Mouse (Mus musculus) kidney, postnatal 4 days (tissue): ENCODE measurements around the gene Zfr2.

Experiments used
- DNase-seq, 2 experiments: peaks; one replicate each; pipeline ENCODE4 v3.0.0; 2021; ENCODE audit warnings: mixed read lengths in 2 of 2

The Zfr2 gene

DNA sequence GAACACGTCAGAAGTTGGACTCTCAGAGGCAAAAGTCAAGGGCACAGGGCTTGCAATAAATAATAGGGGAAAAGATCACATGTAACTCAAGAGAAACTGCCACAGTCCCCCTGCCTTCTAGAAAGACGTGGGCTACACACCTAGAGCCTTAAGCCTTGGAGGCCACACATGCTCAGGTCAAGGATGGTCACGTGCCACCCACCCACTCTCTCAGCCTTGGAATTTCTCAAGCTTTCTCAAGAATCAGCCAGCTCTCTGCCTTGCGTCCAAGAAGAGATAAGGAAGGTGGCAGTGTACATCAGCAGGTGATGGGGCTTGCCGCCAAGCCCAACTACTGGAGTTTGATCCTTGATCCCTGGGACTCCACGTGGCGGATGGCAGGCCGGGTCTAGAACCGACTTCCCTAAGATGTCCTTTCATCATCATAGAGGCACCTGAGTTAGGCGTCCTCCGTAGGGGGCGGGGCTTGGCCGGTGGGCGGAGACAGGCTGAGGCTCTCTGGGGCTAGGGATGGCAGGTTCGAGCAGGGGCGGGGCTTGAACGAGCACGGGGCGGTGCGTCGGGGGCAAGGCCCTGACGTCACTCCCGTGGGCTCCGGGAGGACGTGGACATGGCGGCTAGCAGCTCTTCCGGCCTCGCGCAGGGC, at the start of gene Zfr2:
Zfr2 (plus strand) TSS at position 576 of the 646 bp plus-strand sequence.
- DNase-seq = peak; percentile 95 to 97

DNA sequence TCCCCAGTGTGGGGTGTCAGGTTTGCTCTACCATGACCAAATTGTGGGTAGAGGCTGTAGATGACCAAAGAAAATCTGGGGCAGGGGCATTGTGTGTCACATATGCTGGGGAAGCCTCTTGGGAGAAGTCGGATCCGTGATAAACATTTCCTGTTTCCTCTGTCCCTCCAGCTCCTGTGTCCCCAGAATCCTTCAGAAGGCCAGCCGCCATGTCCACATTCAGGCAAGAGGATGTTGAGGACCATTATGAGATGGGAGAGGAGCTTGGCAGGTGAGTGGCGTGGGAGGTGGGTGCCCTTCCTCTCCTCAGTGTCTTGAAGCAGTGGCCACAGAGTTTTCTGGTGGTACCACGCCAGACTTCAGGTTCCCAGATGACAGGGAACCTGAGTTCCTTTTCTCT, 49.1 kb upstream of the Zfr2 start, which contains the start of gene 4930442H23Rik:
4930442H23Rik (minus strand) TSS at position 45 of the 400 bp plus-strand sequence.
- no peak for DNase-seq

DNA sequence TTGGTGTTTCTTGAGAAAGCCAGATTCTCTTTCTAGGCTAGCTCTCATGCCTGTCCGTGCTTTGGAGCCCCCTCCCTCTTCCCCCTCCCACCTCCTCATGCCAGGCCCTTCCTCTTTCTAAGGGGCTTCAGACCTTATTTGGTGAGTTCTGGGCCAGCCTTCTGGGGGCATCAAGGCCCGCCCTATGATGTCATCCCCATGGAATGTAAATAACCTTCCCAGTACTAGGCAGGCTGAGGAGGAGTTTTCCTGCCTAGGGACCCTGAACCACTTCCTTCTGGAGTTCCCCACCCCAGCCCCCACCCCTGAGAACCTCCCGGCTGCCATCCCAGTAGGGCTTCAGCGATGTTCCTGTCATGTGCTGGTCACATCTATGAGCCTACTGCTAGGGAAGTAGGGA, 48.2 kb upstream of the Zfr2 start:
- no peak for DNase-seq

DNA sequence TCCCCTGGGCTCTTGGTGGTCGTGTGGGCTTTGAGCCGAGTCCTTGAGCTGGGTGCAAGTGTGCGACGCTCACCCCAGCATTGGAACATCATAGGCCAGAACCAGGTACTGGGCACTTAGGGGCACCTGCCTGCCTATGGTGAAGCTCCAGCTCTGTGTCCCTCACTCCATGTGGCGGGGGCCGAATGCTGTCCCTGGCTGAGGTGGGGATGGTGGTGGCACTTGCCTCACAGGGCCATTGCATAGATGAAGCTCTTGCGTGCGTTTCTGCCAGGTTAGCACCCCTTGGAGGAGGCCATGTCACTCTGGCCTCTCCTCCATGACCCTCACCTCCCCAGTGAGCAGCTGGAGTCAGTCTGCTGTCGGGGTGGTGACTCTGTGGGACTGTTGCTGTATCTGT, 45.8 kb upstream of the Zfr2 start:
- DNase-seq = no peak

DNA sequence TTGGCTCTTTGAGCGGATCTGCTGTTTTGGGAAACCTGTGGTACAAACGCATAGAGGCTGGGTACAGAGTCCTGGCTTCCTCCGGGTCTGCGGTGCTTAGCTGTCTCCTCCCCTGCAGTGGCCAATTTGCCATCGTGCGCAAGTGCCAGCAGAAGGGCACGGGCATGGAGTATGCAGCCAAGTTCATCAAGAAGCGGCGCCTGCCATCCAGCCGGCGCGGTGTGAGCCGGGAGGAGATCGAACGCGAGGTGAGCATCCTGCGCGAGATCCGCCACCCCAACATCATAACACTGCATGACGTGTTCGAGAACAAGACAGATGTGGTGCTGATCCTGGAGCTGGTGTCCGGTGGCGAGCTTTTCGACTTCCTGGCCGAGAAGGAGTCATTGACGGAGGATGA, 43.1 kb upstream of the Zfr2 start:
- no peak for DNase-seq

DNA sequence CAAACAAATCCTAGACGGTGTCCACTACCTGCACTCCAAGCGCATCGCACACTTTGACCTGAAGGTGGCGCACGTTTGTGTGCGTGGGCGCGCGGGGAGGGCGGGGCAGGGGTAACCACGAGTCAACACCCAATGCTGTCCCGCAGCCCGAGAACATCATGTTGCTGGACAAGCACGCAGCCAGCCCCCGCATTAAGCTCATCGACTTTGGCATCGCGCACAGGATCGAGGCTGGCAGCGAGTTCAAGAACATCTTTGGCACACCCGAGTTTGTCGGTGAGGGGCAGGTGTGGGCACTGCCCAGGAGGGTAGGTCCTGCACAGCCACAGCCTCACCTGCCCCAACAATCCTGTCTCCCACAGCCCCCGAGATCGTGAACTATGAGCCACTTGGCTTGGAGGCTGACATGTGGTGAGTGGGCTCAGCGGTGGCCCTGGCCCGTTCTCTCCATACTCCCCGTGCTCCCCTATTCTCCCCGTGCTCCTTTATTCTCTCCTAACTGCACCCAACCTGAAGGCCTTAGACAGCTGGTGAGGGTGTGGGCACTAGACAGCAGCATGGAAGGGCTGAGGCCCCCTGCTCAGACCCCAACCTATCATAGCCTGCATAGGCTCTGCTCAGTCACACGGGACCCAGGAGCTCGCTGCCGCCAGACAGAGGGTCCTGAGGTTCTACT, 42.6 kb upstream of the Zfr2 start:
- DNase-seq = peak; percentile 55 to 67

DNA sequence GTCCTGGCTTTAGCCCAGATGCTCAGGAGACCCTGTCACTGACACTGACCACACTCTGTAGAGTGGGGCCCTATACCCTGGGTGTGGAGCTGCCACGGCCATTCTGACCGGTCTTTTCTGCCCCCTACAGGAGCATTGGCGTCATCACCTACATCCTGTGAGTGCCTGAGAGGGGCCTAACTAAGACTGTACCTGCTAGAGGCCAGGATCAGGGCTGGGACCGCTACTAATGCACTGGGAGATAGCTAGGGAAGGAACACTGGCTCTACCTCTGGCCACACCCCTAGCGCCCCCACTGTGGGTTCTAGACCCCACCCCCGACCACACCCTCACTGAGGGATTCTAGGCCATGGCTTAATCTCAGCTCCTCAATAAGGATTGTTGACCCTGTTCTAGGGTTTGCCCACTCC, 42.0 kb upstream of the Zfr2 start:
- peak; percentile 18 to 40 for DNase-seq

DNA sequence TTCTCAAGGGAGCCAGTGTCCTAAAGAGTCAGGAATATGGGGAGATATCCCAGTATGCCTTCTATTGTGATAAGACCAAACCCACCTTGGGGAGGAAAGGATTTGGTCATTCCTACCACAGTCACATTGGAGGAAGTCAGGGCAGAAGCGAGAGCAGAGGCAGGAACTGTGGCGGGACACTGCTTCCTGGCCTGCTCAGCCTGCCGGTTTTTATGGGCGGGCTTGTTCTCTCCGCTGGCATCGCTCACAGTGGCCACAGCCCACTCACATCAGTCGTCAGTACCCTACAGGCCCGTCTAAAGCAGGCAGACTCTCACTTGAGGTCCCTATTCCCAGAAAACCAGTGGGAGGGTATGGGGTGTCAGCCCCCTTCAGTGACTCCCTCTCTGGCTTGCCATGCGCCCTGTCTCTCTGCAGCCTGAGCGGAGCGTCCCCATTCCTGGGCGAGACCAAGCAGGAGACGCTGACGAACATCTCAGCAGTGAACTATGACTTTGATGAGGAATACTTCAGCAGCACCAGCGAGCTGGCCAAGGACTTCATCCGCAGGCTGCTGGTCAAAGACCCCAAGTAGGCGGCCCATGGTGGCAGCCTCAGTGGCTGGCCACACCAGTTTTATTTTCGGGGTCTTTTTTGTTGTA, 41.5 kb upstream of the Zfr2 start:
- DNase-seq = peak; percentile 27 to 45

DNA sequence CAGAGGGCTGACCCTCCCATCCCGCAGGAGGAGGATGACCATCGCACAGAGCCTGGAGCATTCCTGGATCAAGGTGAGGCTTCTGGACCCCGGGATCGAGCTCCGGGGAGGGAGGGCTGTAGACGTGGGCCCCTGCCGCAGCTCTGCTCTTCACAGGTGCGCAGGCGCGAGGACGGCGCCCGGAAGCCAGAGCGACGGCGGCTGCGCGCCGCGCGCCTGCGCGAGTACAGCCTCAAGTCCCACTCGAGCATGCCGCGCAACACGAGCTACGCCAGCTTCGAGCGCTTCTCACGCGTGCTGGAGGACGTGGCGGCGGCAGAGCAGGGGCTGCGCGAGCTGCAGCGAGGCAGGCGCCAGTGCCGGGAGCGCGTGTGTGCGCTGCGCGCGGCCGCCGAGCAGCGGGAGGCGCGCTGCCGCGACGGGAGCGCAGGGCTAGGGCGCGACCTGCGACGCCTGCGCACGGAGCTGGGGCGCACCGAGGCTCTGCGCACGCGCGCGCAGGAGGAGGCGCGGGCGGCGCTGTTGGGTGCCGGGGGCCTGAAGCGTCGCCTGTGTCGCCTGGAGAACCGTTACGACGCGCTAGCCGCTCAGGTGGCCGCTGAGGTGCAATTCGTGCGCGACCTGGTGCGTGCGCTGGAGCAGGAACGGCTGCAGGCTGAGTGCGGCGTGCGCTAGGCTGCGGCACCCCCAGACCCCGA, 40.5 kb upstream of the Zfr2 start:
- DNase-seq = peak; percentile 83 to 90

DNA sequence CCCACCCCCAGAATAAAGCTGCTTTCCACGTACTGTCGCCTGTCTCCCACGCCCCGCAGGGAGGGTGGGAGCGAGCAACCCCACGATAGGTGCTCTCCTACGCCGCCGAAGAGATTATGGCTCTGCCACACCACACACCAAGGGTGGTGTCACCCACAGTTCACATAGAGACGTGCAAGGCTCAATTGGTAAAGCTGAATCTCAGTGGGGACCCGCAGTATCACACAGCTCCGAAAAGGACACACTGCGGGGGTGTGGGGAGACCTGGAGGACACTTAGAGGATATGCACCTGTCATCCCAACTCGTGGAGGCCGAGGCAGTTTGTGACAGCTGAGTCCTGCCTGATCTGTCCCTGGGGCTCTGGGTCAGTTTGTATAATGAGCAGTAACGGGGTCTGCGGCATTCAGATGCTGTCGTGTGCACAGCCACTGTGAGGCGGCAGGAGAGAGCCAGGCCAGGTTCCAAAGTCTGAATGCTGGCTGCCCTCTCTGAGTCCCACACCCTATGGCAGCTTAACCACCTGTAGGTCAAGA, 39.9 kb upstream of the Zfr2 start:
- DNase-seq = peak in 1 of 2 experiments; percentile 66

DNA sequence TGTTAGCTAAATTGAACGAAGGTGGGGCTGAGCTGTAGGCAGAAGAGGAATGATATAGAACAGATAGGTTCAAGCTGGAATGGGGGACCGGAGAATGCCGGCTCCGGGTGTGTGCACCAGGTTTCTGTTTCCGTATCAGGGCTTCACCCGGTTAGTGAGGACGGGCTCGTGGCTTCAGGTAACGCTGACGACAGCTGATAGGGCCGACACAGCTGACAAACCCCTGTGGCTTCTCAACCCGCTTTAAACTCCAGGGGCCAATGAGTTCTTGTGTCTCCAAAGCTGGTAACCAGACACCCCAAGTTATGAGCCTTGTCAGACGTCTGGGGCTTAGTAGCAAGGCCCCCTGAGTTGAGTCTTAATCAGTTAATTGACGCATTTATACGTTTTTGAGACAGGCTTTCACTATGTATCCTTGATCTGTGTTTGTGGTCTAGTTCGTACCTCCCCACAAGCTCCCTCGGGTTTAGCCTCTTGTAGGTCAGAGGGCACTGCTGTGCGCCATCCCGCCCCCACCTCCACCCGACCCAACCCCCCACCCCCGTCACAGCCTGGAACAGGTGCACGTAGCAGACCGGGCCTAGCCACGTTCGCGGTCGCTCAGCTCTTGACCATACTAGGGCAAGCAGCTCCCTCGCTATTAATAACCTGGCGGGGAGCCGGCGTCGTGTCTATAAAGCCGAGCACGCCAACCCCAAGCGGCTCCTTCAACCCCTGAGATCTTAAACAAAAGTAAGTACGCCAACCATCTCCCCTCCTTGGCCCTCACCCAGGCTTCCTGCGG, 38.8 kb upstream of the Zfr2 start:
- DNase-seq = peak; percentile 29 to 43

DNA sequence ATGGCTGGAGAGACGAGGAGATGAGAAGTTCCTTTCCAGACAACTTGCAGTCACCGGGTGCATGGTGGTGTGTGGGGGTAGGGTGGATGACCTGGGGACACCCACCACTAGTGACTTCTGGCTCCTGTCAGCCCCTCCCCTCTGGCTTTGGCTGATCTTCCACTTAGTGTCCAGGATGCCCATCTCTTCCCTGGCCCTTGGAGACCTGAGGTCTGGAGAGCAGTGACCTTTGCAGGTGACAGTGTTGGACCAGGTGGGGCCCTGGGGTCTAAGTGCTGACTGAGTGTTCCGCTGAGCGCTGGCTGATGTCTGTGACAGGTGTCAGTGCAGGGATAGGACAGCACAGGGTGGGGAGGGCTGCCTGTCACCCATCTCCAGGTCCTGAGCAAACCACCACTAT, 37.7 kb upstream of the Zfr2 start:
- no peak for DNase-seq

DNA sequence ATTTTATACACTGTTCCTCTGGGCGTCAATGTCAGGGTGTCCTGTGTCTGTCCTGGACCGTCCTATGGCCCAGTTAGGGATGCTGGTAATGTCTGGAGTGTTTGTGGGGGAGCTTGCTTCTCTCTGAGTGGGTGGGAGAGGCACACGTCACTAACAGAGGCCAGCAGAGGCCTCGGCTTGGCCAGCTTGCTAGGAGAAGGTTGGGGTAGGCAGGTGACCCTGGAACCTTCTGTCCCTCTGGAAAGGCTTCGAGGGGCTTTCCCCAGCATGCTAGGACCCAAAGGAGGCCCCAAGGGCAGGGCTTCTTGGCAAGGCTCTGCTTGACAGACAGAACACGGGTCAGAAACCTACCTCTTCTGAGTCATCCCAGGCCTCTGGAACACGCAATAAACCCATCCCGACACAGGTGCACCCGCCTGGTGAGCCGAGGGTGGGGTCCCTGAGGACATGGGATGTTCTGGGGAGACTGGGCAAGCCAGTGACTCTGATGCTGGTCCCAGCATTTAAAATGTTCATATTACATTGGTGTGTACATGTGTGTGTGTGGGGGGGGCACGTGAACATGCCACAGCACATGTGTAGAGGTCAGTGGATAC, 36.4 kb upstream of the Zfr2 start:
- DNase-seq = no peak

DNA sequence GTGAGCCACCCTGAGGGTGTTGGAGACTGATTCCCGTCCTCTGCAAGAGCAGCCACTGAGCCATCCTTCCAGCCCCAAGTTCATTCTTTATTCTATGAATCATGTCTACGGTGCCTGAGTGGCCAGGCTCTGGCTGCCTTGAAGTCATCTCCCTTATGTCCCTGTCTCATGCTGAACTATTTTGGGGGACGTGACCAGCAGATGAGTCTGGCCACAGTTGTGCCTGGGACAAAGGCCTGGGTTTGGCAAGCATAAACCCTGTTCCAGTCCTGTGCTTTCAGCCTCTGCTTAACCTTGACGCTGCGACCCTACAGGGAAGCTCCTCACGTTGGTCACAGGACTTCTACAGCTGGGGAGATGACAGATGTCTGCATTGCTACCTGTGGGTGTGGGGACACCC, 35.6 kb upstream of the Zfr2 start:
- no peak for DNase-seq

DNA sequence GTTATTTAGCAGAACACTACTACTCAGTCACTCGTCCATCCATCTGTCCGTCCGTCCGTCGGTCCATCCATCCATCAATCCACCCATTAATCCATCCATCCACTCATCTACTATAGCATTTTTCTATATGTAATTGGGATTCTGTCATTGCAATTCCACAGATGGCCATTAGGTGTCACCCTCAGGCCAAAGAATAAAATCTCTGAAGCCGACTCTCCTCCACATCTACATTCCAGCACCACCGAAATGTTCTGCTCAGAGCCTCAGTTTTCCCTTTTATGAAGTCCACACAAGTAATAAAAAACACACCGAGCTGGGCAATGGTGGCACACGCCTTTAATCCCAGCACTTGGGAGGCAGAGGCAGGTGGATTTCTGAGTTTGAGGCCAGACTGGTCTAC, 34.7 kb upstream of the Zfr2 start:
- DNase-seq = peak; percentile 68 to 74

DNA sequence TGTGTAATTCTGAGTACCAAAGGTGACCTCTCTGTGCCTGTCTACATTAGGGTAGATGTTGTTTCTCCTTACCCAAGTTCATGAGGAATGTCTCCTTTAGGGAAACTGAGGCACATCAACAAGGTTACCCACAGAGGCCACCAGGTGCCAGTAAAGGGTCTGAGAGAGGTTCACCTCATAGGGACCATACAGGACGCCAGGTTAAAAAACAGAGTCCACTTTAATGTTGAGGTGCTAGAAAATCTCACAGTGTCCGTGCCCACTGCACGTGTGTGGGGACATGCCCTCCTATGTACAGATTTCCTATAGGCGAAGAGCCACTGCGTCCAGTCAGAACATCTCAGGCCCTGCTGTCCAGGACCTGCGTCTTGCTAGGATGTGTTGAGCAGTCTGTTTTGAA, 34.0 kb upstream of the Zfr2 start:
- no peak for DNase-seq

DNA sequence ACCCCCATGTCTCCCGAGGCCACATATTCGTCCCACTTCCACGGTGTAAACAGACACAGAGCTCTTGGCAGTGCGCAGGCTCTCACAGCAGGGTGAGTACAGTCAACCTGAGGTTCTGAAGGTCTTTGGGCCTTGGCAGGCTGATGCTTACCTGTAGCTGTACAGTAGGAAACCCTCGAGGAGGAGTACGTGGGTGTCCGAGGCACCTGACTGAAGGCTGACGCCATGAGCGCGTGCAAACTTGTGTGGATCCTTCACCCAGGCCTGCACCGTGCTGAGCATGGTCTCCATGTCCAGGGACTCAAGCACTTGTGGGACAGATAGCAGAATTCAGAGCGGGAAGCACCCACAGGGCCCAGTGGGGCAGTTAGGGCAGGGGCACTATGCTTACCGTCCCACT, 32.8 kb upstream of the Zfr2 start:
- no peak for DNase-seq

DNA sequence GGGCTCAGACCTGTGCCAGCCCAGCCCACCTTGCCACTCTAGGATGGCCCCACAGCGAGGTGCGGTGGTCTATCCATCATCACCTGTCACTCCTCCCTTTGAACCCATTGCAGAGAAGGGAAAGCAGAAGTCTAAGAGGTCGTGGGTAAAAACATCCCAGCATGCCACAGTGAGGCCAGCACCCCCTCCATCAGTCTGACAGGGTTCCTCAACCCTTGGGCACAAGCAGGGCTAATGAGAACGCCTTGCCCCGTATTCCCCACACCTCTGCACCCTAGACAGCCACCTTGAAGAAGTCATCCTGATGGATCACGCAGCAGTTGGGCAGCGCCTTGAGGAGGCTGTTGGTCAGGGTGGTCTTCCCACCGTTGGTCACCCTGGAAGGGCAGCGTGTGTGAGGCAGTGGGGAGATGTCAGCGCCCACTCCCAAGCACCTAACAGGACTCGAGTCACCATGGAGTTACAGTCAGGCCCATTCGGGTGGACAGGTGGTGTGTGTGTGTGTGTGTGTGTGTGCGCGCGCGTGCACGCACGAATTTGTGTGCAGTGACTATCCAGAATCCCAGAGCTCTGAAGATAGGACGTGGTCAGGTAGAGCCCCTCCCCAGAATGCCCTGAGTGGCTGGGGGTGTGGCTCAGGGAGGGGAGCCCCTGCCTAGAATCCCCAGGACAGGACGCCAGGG, 32.2 kb upstream of the Zfr2 start:
- no peak for DNase-seq

DNA sequence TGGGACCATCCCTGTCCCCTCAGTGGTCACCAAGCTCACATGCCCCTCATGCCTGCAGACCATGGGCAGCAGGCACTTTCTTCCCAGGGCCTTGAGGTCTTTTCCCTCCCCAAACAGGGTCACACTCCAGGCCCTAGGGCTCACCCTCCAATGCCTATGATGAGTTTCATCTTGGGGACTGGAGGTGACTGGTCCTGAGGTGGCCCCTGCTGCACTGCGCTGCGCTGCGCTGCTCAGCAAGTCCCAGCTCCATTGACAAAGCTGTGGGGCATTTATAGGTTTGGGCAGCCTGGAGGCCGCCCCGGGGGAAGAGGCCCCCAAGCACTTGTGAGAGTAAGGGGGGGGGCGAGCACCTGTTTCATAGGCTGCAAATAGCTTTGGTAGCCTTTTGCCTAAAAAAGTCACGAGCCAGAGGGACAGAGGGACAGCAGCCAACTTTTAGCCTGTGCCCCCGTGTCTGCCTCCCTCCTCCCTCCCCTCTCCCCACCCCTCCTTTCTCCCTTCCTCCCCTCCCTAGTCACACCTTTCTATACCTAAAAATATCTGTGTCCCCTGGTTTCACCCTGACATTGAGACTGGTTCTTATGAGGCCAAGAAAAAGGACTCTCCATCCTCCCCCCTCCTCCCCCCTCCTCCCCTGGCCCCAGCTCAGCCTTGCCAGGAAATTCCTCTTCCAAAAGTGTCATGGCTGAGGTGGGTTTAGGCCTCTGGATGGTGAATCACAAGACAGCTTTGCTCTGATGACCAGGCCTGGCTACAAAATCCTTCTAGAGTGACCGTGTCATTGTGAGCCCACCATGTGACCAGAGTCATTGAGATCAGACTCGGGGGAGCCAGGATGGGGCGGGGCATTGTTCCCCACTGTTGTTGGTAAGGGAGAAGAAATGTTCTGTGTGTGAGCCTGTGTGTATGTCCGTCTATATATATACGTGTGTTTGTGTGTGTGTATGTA, 30.9 kb upstream of the Zfr2 start, which contains the start of gene Nmrk2:
Nmrk2 (minus strand) TSS at position 245 of the 952 bp plus-strand sequence.
- DNase-seq = no peak
